7 mouse cellular contexts compared by ENCODE assay signal in the genomic region with DNA sequence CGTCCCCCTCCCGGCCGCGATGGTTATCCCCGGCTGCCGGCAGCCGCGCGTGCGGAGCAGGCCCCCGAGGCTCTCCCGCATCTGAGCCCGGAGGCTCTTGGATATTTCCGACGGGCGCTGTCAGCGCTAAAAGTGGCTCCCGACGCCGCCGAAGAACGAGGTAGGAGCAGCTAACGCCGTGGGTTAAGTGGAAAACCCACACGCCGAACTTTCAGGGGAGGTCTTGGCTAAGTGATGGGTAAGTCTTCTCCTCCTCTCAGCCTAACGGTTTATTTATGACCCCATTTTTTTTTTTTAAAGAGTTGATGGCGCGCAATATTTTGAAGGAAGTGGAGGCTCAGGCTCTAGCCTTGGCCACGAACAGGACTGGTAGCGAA. TPM values are rescaled to one million over a fixed set of nuclear protein-coding genes. Genes with fewer than 3 reads are reported as not detected.
DNase-seq lines count a peak whose midpoint lies in the region; ATAC-seq lines count a peak whose summit lies in the region.

No protein-coding gene starts in this region.

- H3K4me3 ChIP-seq in neural tube, embryonic 11.5 days (ENCODE audit: low read depth, low read length), result peak overlapping the region; percentile 90
- peak overlapping the region; percentile 89 for H3K4me3 ChIP-seq in limb, embryonic 13.5 days
- H3K4me3 ChIP-seq in stomach, embryonic 15.5 days (replicated peaks), result peak overlapping the region; percentile 88

- H3K9me3 ChIP-seq in neural tube, embryonic 11.5 days (ENCODE audit: control insufficient read depth, low read length), result no peaks in the 10 kb centered on the region
- no peaks in the 10 kb centered on the region for H3K9me3 ChIP-seq in limb, embryonic 13.5 days
- no peaks in the 10 kb centered on the region for H3K9me3 ChIP-seq in stomach, embryonic 15.5 days

- H3K4me2 ChIP-seq in neural tube, embryonic 11.5 days (ENCODE audit: low read depth), result peak overlapping the region; percentile 93
- H3K4me2 ChIP-seq in limb, embryonic 13.5 days (replicated peaks), result peak overlapping the region; percentile 99
- peak overlapping the region; percentile 88 for H3K4me2 ChIP-seq in stomach, embryonic 15.5 days

- no peak for DNase-seq in neural tube, embryonic 11.5 days (ENCODE audit: low spot score)
- DNase-seq in neural tube, embryonic 10.5 days (ENCODE audit: extremely low spot score, low spot score), result no peak
- DNase-seq in urinary bladder, postnatal 14 days (ENCODE audit: low spot score), result no peak
- no peak for DNase-seq in retina, postnatal 1 day

- H3K9ac ChIP-seq in neural tube, embryonic 11.5 days (ENCODE audit: low read length), result peak overlapping the region; percentile 79
- H3K9ac ChIP-seq in limb, embryonic 13.5 days, result peak overlapping the region; percentile 90
- peak overlapping the region; percentile 60 for H3K9ac ChIP-seq in stomach, embryonic 15.5 days

- no peaks in the 10 kb centered on the region for H3K27me3 ChIP-seq in neural tube, embryonic 11.5 days (ENCODE audit: control insufficient read depth, insufficient read depth, low read length)
- no peaks in the 10 kb centered on the region for H3K27me3 ChIP-seq in limb, embryonic 13.5 days
- H3K27me3 ChIP-seq in stomach, embryonic 15.5 days (replicated peaks), result no peaks in the 10 kb centered on the region

- 0 out of 2 replicates have a peak overlapping the region, but pooled peaks have one; percentile 53 for H3K27ac ChIP-seq in neural tube, embryonic 11.5 days (ENCODE audit: low read depth, low read length)
- H3K27ac ChIP-seq in limb, embryonic 13.5 days, result no peak overlapping the region
- no peak overlapping the region for H3K27ac ChIP-seq in stomach, embryonic 15.5 days

- ATAC-seq in neural tube, embryonic 11.5 days (ENCODE audit: insufficient read depth, low FRiP score, low TSS enrichment), result no peak
- 0 out of 2 replicates have a peak, but pooled peaks have one; percentile 7 for ATAC-seq in erythroid progenitor cell, adult 5-6 weeks (replicated peaks; ENCODE audit: low FRiP score, poor library complexity, severe bottlenecking)
- no peak; the same call in 1 of the 2 replicates for ATAC-seq in limb, embryonic 13.5 days (ENCODE audit: low FRiP score, low read depth)
- ATAC-seq in stomach, embryonic 15.5 days (ENCODE audit: insufficient read depth, low FRiP score, low read depth), result no peak

- H3K4me1 ChIP-seq in neural tube, embryonic 11.5 days (ENCODE audit: control insufficient read depth, insufficient read depth, low read length), result peaks cover 12% of the 10 kb centered on the region
- H3K4me1 ChIP-seq in limb, embryonic 13.5 days, result peaks cover 31% of the 10 kb centered on the region
- H3K4me1 ChIP-seq in stomach, embryonic 15.5 days, result peaks cover 20% of the 10 kb centered on the region

- WGBS in neural tube, embryonic 11.5 days, result 1% methylated on average over 31 of the region's 31 CpGs
- under 1% methylated on average over 31 of the region's 31 CpGs for WGBS in limb, embryonic 13.5 days
- under 1% methylated on average over 31 of the region's 31 CpGs for whole genome bisulfite sequencing in stomach, embryonic 15.5 days

- H3K36me3 ChIP-seq in neural tube, embryonic 11.5 days (ENCODE audit: control insufficient read depth, insufficient read depth, low read length), result peaks cover 6% of the 10 kb centered on the region
- H3K36me3 ChIP-seq in limb, embryonic 13.5 days, result peaks cover 43% of the 10 kb centered on the region
- peaks cover 10% of the 10 kb centered on the region; the same call in 1 of the 2 replicates for H3K36me3 ChIP-seq in stomach, embryonic 15.5 days

RNA-seq across cellular contexts. Expression of a gene that starts 0.4 kb away (rescaled TPM):
- polyA plus RNA-seq in neural tube, embryonic 11.5 days (2014; fragmentation: Nextera tagmentation; extraction: Ambion mirVana), result 51.9 and 53.8 TPM in 2 replicates
- total RNA-seq in erythroid progenitor cell, adult 5-6 weeks (2015; ENCODE audit: low replicate concordance), result 5.9 and 8.6 TPM in 2 replicates
- total RNA-seq in erythroid progenitor cell, adult 5-6 weeks (2017; ENCODE audit: low replicate concordance), result 7.2 and 11.7 TPM in 2 replicates
- polyA plus RNA-seq in limb, embryonic 13.5 days (2015; fragmentation: Nextera tagmentation; extraction: Ambion mirVana), result 41.8 and 42.8 TPM in 2 replicates
- 34.3 and 36.7 TPM in 2 replicates for polyA plus RNA-seq in stomach, embryonic 15.5 days (2015; fragmentation: Nextera tagmentation; extraction: Ambion mirVana)

RNA-seq across cellular contexts. Expression of a gene that starts 0.4 kb away (rescaled TPM):
- 68.6 and 76.8 TPM in 2 replicates for polyA plus RNA-seq in neural tube, embryonic 11.5 days (2014; fragmentation: Nextera tagmentation; extraction: Ambion mirVana)
- total RNA-seq in erythroid progenitor cell, adult 5-6 weeks (2015; ENCODE audit: low replicate concordance), result 6.7 and 39.3 TPM in 2 replicates
- total RNA-seq in erythroid progenitor cell, adult 5-6 weeks (2017; ENCODE audit: low replicate concordance), result 0.76 and 10.4 TPM in 2 replicates
- polyA plus RNA-seq in limb, embryonic 13.5 days (2015; fragmentation: Nextera tagmentation; extraction: Ambion mirVana), result 78.1 and 89.9 TPM in 2 replicates
- 92.9 and 96.4 TPM in 2 replicates for polyA plus RNA-seq in stomach, embryonic 15.5 days (2015; fragmentation: Nextera tagmentation; extraction: Ambion mirVana)

RNA-seq across cellular contexts. Expression of a gene that starts 12.4 kb away (rescaled TPM):
- 0.32 TPM in 1 of 2 replicates, not detected in the other for polyA plus RNA-seq in neural tube, embryonic 11.5 days (2014; fragmentation: Nextera tagmentation; extraction: Ambion mirVana)
- total RNA-seq in erythroid progenitor cell, adult 5-6 weeks (2015; ENCODE audit: low replicate concordance), result not detected in 2 replicates
- total RNA-seq in erythroid progenitor cell, adult 5-6 weeks (2017; ENCODE audit: low replicate concordance), result not detected in 2 replicates
- polyA plus RNA-seq in limb, embryonic 13.5 days (2015; fragmentation: Nextera tagmentation; extraction: Ambion mirVana), result 0.45 and 0.72 TPM in 2 replicates
- 11.8 and 12.9 TPM in 2 replicates for polyA plus RNA-seq in stomach, embryonic 15.5 days (2015; fragmentation: Nextera tagmentation; extraction: Ambion mirVana)

RNA-seq across cellular contexts. Expression of a gene that starts 15.4 kb away (rescaled TPM):
- 0.20 and 0.52 TPM in 2 replicates for polyA plus RNA-seq in neural tube, embryonic 11.5 days (2014; fragmentation: Nextera tagmentation; extraction: Ambion mirVana)
- not detected in 2 replicates for total RNA-seq in erythroid progenitor cell, adult 5-6 weeks (2015; ENCODE audit: low replicate concordance)
- total RNA-seq in erythroid progenitor cell, adult 5-6 weeks (2017; ENCODE audit: low replicate concordance), result not detected in 2 replicates
- 0.36 and 0.64 TPM in 2 replicates for polyA plus RNA-seq in limb, embryonic 13.5 days (2015; fragmentation: Nextera tagmentation; extraction: Ambion mirVana)
- 0.85 and 0.96 TPM in 2 replicates for polyA plus RNA-seq in stomach, embryonic 15.5 days (2015; fragmentation: Nextera tagmentation; extraction: Ambion mirVana)

RNA-seq across cellular contexts. Expression of a gene that starts 19.9 kb away (rescaled TPM):
- 0.18 and 0.27 TPM in 2 replicates for polyA plus RNA-seq in neural tube, embryonic 11.5 days (2014; fragmentation: Nextera tagmentation; extraction: Ambion mirVana)
- 8.8 and 11.9 TPM in 2 replicates for total RNA-seq in erythroid progenitor cell, adult 5-6 weeks (2015; ENCODE audit: low replicate concordance)
- total RNA-seq in erythroid progenitor cell, adult 5-6 weeks (2017; ENCODE audit: low replicate concordance), result 2.8 and 8.9 TPM in 2 replicates
- 0.45 and 0.51 TPM in 2 replicates for polyA plus RNA-seq in limb, embryonic 13.5 days (2015; fragmentation: Nextera tagmentation; extraction: Ambion mirVana)
- 3.8 and 4.7 TPM in 2 replicates for polyA plus RNA-seq in stomach, embryonic 15.5 days (2015; fragmentation: Nextera tagmentation; extraction: Ambion mirVana)
